Mouse (Mus musculus): Measurements from ENCODE around the gene Tns4. TPM values are rescaled to one million over a fixed set of nuclear protein-coding genes. Genes with fewer than 3 reads are reported as not detected.

Tns4 gene
- polyA plus RNA-seq, 1 experiment from 2014 or later: 0.09 TPM

DNA sequence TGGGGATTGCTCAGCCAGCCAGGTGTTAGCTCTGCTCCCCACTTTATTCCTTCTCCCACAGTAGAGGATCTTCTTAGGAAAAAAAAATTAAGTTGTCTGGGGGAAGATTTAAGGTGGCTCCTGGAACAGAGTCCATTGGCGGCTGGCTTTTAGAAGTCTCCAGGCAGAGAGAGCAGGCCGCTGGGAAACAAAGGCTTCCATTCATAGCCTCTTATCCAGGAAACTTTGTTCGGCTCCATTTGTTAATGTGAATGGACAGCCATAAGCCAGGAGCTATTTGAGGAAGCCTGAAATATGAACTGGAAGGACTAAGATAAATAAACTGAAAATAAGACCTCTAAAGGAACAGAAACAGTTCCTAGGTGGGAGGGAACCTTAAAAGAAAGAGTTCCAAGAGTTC, 24.0 kb upstream of the Tns4 start:
- Histone ChIP-seq H3K27ac (replicated peaks) (peak overlapping the region; percentile 66; the same call in 1 of the 2 replicates), H3K4me2 (no peak overlapping the region), H3K4me3 (replicated peaks) (no peak overlapping the region), H3K36me3 (no peaks in the 10 kb centered on the region), H3K9me3 (replicated peaks) (no peaks in the 10 kb centered on the region), H3K4me1 (peaks cover 8% of the 10 kb centered on the region; the same call in 1 of the 2 replicates), H3K9ac (replicated peaks) (no peak overlapping the region), H3K27me3 (replicated peaks) (no peaks in the 10 kb centered on the region)
- no peak for ATAC-seq (ENCODE audit: low FRiP score)
- 1% methylated on average over 3 of the region's 3 CpGs for WGBS

DNA sequence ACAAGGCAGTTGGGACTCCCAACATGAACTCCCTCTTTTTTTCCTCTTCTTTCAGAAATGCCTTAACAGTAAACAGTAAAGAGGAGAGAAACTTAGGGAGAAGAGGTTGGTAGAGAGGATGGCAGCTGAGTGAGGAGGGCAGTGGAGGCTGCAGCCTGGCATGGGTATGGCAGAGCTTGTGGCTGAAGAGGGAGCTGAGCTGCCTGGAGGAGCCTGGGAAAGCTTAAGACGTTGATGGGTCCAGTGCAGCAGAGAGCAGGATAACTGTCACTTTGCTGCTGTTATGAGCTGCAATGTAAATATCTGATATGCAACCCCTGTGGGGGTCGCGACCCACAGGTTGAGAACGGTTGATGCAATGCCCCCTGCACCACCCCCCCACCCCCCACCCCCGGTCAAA, 23.6 kb upstream of the Tns4 start:
- H3K9me3 ChIP-seq (replicated peaks): no peaks in the 10 kb centered on the region
- H3K4me2 ChIP-seq: no peak overlapping the region
- H3K4me3 ChIP-seq (replicated peaks): no peak overlapping the region
- H3K27ac ChIP-seq (replicated peaks): peak overlapping the region; percentile 66
- peaks cover 8% of the 10 kb centered on the region; the same call in 1 of the 2 replicates for H3K4me1 ChIP-seq
- H3K36me3 ChIP-seq: no peaks in the 10 kb centered on the region
- H3K9ac ChIP-seq (replicated peaks): no peak overlapping the region
- no peak for ATAC-seq (ENCODE audit: low FRiP score)
- 16% methylated on average over 5 of the region's 5 CpGs for WGBS
- H3K27me3 ChIP-seq (replicated peaks): no peaks in the 10 kb centered on the region

DNA sequence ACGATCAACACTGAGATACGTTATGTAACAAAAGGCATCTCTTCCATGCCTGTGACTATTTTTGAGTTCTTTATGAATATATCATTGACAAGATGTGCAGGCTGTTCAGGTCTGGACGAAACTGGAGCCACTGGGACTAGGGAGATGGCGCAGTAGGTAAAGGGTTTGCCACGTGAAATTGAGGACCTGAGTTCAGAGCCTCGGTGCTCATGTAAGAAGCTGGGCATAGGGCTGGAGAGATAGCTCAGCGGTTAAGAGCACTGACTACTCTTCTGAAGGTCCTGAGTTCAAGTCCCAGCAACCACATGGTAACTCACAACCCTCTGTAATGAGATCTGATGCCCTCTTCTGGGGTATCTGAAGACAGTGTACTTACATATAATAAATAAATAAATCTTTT, 22.5 kb upstream of the Tns4 start:
- H3K4me3 ChIP-seq (replicated peaks): no peak overlapping the region
- H3K27ac ChIP-seq (replicated peaks): no peak overlapping the region
- H3K27me3 ChIP-seq (replicated peaks): no peaks in the 10 kb centered on the region
- no peak overlapping the region for H3K9ac ChIP-seq (replicated peaks)
- no peaks in the 10 kb centered on the region for H3K9me3 ChIP-seq (replicated peaks)
- WGBS: 87% methylated on average over 7 of the region's 7 CpGs
- H3K4me2 ChIP-seq: no peak overlapping the region
- no peak for ATAC-seq (ENCODE audit: low FRiP score)
- H3K36me3 ChIP-seq: no peaks in the 10 kb centered on the region
- H3K4me1 ChIP-seq: peaks cover 12% of the 10 kb centered on the region; the same call in 1 of the 2 replicates

DNA sequence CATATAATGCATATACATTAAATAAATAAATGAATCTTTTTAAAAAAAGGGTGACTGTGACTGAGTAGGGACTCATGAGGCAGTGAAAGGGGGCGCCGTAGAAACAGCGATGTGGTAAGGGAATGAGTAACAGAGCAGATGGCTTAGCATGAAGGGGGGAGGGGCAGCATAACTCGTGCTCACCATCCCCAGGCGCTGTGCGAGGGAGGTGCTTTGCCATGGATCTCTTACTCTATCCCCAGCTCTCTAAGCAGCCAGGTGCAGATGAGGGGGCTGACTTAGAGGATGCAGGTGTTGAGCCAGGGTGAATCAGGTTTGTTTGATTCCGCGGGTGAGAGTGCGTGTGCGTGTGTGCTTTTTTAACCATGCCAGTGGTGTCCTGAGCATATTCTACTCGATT, 22.0 kb upstream of the Tns4 start:
- no peak overlapping the region for H3K27ac ChIP-seq (replicated peaks)
- no peak for ATAC-seq (ENCODE audit: low FRiP score)
- H3K4me3 ChIP-seq (replicated peaks): no peak overlapping the region
- no peak overlapping the region for H3K9ac ChIP-seq (replicated peaks)
- no peaks in the 10 kb centered on the region for H3K36me3 ChIP-seq
- no peaks in the 10 kb centered on the region for H3K27me3 ChIP-seq (replicated peaks)
- no peaks in the 10 kb centered on the region for H3K9me3 ChIP-seq (replicated peaks)
- H3K4me2 ChIP-seq: no peak overlapping the region
- 56% methylated on average over 11 of the region's 11 CpGs for WGBS
- H3K4me1 ChIP-seq: peaks cover 12% of the 10 kb centered on the region

DNA sequence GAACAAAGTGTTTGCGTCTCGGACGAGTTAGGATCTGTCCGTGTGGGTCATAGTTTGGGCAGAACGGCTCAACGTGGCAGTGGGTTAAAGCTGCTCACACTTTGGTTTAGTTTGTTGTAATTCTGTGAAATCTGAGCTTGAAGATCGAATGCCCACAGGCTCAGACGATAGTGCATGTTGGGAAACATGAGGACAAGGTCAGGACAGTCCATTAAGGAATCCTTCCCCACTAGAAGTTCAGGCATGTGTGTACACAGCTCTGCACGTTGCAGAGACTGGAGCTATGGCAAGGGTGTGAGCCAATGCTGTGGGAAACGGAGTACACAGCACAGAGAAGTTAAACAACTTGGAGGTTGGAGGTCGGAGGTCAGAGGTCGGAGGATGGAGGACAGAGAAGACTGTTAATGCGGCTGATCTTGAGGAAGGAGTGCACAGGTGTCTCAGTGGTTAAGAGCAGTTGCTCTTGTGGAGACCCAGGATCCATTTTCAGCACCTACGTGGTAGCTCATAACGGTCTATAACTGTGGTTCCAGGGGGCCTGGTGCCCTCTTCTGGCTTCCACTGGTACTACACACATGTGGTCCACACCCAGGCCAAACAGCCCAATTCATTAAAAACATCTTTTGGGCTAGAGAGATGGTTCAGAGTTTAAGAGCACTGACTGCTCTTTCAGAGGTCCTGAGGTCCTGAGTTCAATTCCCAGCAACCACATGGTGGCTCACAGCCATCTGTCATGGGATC, 21.4 kb upstream of the Tns4 start:
- 88% methylated on average over 15 of the region's 15 CpGs for WGBS
- Histone ChIP-seq H3K27ac (replicated peaks) (no peak overlapping the region), H3K9ac (replicated peaks) (no peak overlapping the region), H3K4me1 (peaks cover 12% of the 10 kb centered on the region), H3K36me3 (no peaks in the 10 kb centered on the region), H3K9me3 (replicated peaks) (no peaks in the 10 kb centered on the region), H3K4me3 (replicated peaks) (no peak overlapping the region), H3K4me2 (no peak overlapping the region), H3K27me3 (replicated peaks) (no peaks in the 10 kb centered on the region)
- no peak for ATAC-seq (ENCODE audit: low FRiP score)

DNA sequence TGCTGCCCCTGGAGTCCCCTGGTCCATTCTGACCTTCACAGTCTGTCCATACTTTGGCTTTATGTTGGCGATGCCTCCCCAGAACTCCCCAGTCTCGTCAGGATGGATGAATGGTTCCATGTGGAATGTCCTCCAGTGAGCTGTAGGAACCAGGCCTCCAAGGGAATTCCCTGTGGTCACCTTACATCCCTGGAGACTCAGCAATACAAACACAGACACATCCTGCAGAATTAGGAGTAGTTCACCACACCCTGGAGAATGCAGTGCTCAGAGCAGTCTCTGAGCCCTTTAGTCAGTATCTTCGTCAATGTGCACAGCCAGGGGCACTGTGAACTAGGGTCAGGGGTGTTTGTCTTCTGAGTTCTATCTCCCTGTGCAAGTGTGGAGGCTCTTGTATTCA, 19.2 kb upstream of the Tns4 start:
- no peak overlapping the region for H3K27ac ChIP-seq (replicated peaks)
- H3K9ac ChIP-seq (replicated peaks): no peak overlapping the region
- no peaks in the 10 kb centered on the region for H3K9me3 ChIP-seq (replicated peaks)
- WGBS: 62% methylated on average over 3 of the region's 3 CpGs
- no peak overlapping the region for H3K4me2 ChIP-seq
- no peak overlapping the region for H3K4me3 ChIP-seq (replicated peaks)
- H3K36me3 ChIP-seq: no peaks in the 10 kb centered on the region
- no peak for ATAC-seq (ENCODE audit: low FRiP score)
- H3K27me3 ChIP-seq (replicated peaks): no peaks in the 10 kb centered on the region
- peaks cover 12% of the 10 kb centered on the region for H3K4me1 ChIP-seq

DNA sequence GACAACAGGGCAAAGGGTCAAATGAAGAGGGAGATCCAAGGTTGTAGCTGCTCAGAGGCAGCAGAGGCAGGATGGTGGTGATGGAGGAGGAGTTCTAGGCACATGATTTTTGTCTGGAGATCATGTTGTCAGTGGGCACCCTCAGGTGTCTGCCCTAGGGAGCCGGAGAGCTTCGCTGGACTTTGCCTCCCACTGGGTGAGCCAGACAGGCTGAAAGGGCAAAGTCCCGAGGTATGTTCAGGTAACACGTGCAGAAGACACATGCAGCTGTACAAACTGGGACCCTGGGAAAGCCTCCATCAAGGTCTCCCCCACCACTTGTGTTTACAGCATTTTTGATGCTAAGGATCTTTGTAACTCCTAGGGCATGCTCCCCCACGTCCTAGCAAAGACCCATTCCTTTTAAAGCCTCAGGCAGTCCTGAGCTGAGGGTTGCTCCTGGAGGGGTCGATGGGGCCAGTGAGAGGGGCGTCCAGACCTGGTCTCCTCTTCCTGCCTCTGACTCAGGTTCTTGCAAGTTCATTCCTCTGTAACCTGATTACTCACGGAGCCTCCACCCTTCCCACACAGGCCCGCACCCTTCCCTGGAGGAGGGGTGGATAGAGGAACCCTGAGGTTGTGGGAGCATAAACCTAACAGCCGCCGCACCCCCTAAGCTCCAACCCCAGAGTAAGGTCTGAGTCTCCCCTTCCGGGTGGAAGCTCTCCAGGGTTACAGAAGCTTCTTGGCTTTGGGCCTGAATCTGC, 17.0 kb upstream of the Tns4 start:
- H3K27me3 ChIP-seq (replicated peaks): no peaks in the 10 kb centered on the region
- H3K9me3 ChIP-seq (replicated peaks): no peaks in the 10 kb centered on the region
- H3K4me2 ChIP-seq: no peak overlapping the region
- H3K36me3 ChIP-seq: no peaks in the 10 kb centered on the region
- no peak for ATAC-seq (ENCODE audit: low FRiP score)
- H3K9ac ChIP-seq (replicated peaks): no peak overlapping the region
- WGBS: 71% methylated on average over 12 of the region's 12 CpGs
- H3K4me3 ChIP-seq (replicated peaks): no peak overlapping the region
- no peak overlapping the region for H3K27ac ChIP-seq (replicated peaks)
- H3K4me1 ChIP-seq: peaks cover 4% of the 10 kb centered on the region

DNA sequence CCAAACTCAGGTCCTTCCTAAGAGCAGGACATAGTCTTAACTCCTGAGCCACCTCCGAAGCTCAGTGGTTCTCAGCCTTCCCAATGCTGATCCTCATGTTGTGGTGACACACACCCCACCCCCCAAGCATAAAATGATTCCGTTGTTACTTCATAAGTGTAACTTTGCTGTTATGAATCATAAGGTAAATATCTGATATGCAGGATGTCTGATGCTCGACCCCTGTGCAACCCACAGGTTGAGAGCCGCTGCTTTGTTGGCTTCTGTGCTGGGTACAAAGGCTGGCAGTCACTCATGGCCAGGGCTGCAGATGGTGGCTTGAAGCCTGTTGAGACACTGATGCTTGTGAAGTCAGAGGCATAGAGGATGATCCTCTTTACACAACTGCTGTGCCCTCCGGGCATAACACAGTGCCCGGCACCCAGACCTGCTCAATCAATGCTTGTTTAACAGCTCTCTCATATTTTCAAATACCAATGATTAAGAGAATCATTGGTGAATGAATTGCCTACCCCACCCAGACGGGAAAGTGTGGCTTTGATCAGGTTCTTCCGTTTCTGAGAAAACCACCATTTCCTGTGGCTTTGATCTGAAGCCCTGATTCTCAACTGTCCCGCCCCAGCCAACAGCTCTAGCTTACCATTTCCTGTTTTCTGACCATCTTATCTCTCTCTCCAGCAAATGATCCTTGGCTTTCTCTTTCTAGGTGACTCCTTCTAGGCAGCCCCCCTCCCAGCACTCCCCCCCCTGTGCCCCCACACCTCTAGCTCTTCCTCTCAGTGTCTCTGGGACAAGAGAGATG, 15.7 kb upstream of the Tns4 start:
- Histone ChIP-seq H3K36me3 (no peaks in the 10 kb centered on the region), H3K27me3 (replicated peaks) (no peaks in the 10 kb centered on the region), H3K9ac (replicated peaks) (no peak overlapping the region), H3K9me3 (replicated peaks) (no peaks in the 10 kb centered on the region), H3K4me3 (replicated peaks) (no peak overlapping the region), H3K4me2 (no peak overlapping the region), H3K27ac (replicated peaks) (no peak overlapping the region), H3K4me1 (peaks cover 6% of the 10 kb centered on the region)
- WGBS: 82% methylated on average over 9 of the region's 9 CpGs
- no peak for ATAC-seq (ENCODE audit: low FRiP score)

DNA sequence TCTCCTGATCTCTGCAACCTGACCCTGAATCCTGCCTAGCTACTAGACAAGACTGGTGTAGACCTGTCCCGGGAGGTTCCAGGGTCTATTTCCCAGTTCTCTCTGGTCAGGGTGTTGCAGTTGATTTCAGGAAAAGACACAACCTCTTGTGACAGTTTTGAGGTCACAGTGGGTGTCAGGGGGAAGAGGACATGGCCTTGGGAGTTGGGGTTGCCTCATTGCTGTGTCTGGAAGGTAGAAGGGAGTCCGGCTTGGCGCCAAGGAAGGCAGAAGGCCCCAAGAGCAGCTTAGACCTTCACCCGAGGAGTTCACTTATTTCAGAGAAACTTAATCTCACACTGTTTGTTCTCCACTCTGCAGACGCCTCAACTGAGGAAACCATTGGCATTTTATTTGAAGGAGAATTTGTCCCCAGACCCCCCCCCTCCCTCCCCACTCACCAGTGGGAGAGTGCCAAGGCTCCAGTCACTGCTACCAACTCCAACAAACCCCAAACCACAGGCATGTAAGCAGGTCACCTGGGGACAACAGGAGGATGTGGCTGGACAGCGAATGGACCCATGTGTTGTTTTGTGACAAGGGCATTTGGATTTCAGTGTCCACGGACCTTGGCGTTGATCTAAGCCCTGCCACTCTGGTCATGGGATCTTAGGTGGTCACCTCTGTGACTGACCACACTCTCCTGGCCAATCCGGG, 13.6 kb upstream of the Tns4 start:
- H3K9ac ChIP-seq (replicated peaks): no peak overlapping the region
- no peak overlapping the region for H3K4me2 ChIP-seq
- H3K27me3 ChIP-seq (replicated peaks): no peaks in the 10 kb centered on the region
- H3K4me3 ChIP-seq (replicated peaks): no peak overlapping the region
- ATAC-seq (ENCODE audit: low FRiP score): no peak
- WGBS: 93% methylated on average over 9 of the region's 9 CpGs
- H3K9me3 ChIP-seq (replicated peaks): no peaks in the 10 kb centered on the region
- H3K4me1 ChIP-seq: peaks cover 8% of the 10 kb centered on the region
- no peak overlapping the region for H3K27ac ChIP-seq (replicated peaks)
- no peaks in the 10 kb centered on the region for H3K36me3 ChIP-seq

DNA sequence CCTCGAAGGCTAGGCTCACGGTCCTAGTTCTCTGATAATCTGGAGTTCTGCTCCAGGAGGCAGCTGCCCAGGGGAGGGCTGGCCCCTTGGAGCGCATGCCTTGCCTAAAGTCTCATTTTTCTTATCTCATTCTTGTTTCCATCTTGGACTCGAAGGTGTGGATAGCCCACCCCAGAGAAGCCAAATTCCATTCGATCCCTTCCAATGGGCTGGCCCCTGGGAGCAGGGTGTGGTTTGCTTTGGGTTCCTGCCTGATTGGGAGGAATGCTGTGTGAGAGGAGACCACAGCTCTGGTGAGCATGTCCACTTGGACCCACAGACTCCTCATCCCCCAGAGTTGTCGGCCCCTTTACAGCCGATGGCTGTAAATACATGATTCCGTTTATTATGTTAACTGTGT, 12.6 kb upstream of the Tns4 start:
- Histone ChIP-seq H3K4me2 (no peak overlapping the region), H3K4me3 (replicated peaks) (no peak overlapping the region), H3K9ac (replicated peaks) (no peak overlapping the region), H3K36me3 (no peaks in the 10 kb centered on the region), H3K9me3 (replicated peaks) (no peaks in the 10 kb centered on the region), H3K27ac (replicated peaks) (no peak overlapping the region), H3K4me1 (peaks cover 4% of the 10 kb centered on the region; the same call in 1 of the 2 replicates), H3K27me3 (replicated peaks) (no peaks in the 10 kb centered on the region)
- no peak for ATAC-seq (ENCODE audit: low FRiP score)
- WGBS: 89% methylated on average over 8 of the region's 8 CpGs

DNA sequence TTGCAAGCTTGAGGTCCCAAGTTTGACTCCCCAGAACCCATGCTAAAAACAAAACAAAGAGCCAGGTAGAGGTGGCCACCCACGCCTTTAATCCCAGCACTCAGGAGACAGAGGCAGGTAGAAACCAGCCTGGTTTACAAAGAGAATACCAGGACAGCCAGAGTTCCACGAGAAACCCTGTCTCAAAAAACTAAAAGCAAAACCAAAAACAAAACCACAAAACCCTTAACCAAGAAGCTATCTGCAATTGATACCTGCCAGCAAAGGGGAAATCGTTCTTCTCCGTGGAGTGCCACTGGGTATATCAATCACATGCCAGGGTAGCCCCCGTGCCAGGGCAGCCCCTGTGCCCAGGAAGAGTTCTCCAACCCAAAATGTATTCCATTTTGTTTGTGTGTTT, 11.1 kb upstream of the Tns4 start:
- ATAC-seq (ENCODE audit: low FRiP score): no peak
- WGBS: 91% methylated on average over 5 of the region's 5 CpGs

More for the DNA sequence above, 11.1 kb upstream of the Tns4 start:
- Histone ChIP-seq H3K9me3 (replicated peaks) (no peaks in the 10 kb centered on the region), H3K27ac (replicated peaks) (no peak overlapping the region), H3K4me3 (replicated peaks) (no peak overlapping the region), H3K9ac (replicated peaks) (no peak overlapping the region), H3K4me2 (no peak overlapping the region), H3K4me1 (0 out of 2 replicates have a peak, but pooled peaks cover 4% of the 10 kb centered on the region), H3K36me3 (no peaks in the 10 kb centered on the region), H3K27me3 (replicated peaks) (no peaks in the 10 kb centered on the region)

All from neural tube, embryonic 15.5 days (tissue).